Mouse (Mus musculus): Measurements from ENCODE around the gene Cntn5. TPM values are rescaled to one million over a fixed set of nuclear protein-coding genes. Genes with fewer than 3 reads are reported as not detected.

Gene Cntn5
- total RNA-seq, 2 experiments from 2014 or later = 23.1 to 25.2 TPM

- no peak for DNase-seq (ENCODE audit: extremely low spot score in 1 of 2, low spot score in 2 of 2)
- H3K4me3 ChIP-seq = no peak overlapping the region
- peak overlapping the region; percentile 41 for H3K27ac ChIP-seq
- no peak for TF ChIP-seq CTCF (IDR thresholded peaks at IDR 0.05)
- intact Hi-C loops (cut with DNase I) = no loop called here
Measured at GRCm38 (mm10) chr9:9949346-9949745, 955.2 kb downstream of the Cntn5 start.

GRCm38 (mm10) chr9:9944872-9945271 lies 959.7 kb downstream of the Cntn5 start:
- TF ChIP-seq CTCF (IDR thresholded peaks at IDR 0.05) = no peak
- Histone ChIP-seq H3K27ac (no peak overlapping the region), H3K4me3 (no peak overlapping the region)
- intact Hi-C loops (cut with DNase I) = no loop called here
- DNase-seq (ENCODE audit: extremely low spot score in 1 of 2, low spot score in 2 of 2) = no peak

- H3K27ac ChIP-seq = no peak overlapping the region
- intact Hi-C loops (cut with DNase I) = no loop called here
- no peak overlapping the region for H3K4me3 ChIP-seq
- TF ChIP-seq CTCF (IDR thresholded peaks at IDR 0.05) = no peak
- no peak for DNase-seq (ENCODE audit: extremely low spot score in 1 of 2, low spot score in 2 of 2)
Measured at GRCm38 (mm10) chr9:9937444-9938436, 966.8 kb downstream of the Cntn5 start.

GRCm38 (mm10) chr9:9920580-9920979 lies 984.0 kb downstream of the Cntn5 start:
- no peak overlapping the region for H3K4me3 ChIP-seq
- intact Hi-C loops (cut with DNase I) = no loop called here
- no peak overlapping the region for H3K27ac ChIP-seq
- no peak for DNase-seq (ENCODE audit: extremely low spot score in 1 of 2, low spot score in 2 of 2)
- TF ChIP-seq CTCF (IDR thresholded peaks at IDR 0.05) = no peak

GRCm38 (mm10) chr9:9899070-9899469 lies 1005.5 kb downstream of the Cntn5 start:
- no peak overlapping the region for H3K4me3 ChIP-seq
- DNase-seq (ENCODE audit: extremely low spot score in 1 of 2, low spot score in 2 of 2) = peak; percentile 36 to 46
- H3K27ac ChIP-seq = no peak overlapping the region
- intact Hi-C loops (cut with DNase I) = no loop called here
- TF ChIP-seq CTCF (IDR thresholded peaks at IDR 0.05) = no peak

- no peak for TF ChIP-seq CTCF (IDR thresholded peaks at IDR 0.05)
- intact Hi-C loops (cut with DNase I) = no loop called here
Measured at GRCm38 (mm10) chr9:9886210-9886609, 1018.4 kb downstream of the Cntn5 start.

GRCm38 (mm10) chr9:9882779-9883383 lies 1021.7 kb downstream of the Cntn5 start:
- no peak for DNase-seq (ENCODE audit: extremely low spot score in 1 of 2, low spot score in 2 of 2)
- intact Hi-C loops (cut with DNase I) = no loop called here
- TF ChIP-seq CTCF (IDR thresholded peaks at IDR 0.05) = no peak
- Histone ChIP-seq H3K4me3 (no peak overlapping the region), H3K27ac (no peak overlapping the region)

More at GRCm38 (mm10) chr9:9886210-9886609, 1018.4 kb downstream of the Cntn5 start:
- DNase-seq (ENCODE audit: extremely low spot score in 1 of 2, low spot score in 2 of 2) = no peak
- H3K27ac ChIP-seq = no peak overlapping the region
- H3K4me3 ChIP-seq = no peak overlapping the region

GRCm38 (mm10) chr9:9872112-9873035 lies 1032.2 kb downstream of the Cntn5 start:
- no peak for TF ChIP-seq CTCF (IDR thresholded peaks at IDR 0.05)
- Histone ChIP-seq H3K4me3 (no peak overlapping the region), H3K27ac (no peak overlapping the region)
- intact Hi-C loops (cut with DNase I) = no loop called here
- DNase-seq (ENCODE audit: extremely low spot score in 1 of 2, low spot score in 2 of 2) = no peak

- H3K27ac ChIP-seq = no peak overlapping the region
- H3K4me3 ChIP-seq = no peak overlapping the region
- intact Hi-C loops (cut with DNase I) = no loop called here
- no peak for TF ChIP-seq CTCF (IDR thresholded peaks at IDR 0.05)
- no peak for DNase-seq (ENCODE audit: extremely low spot score in 1 of 2, low spot score in 2 of 2)
Measured at GRCm38 (mm10) chr9:9860631-9861030, 1043.9 kb downstream of the Cntn5 start.

GRCm38 (mm10) chr9:9859323-9859722 lies 1045.3 kb downstream of the Cntn5 start:
- TF ChIP-seq CTCF (IDR thresholded peaks at IDR 0.05) = no peak
- intact Hi-C loops (cut with DNase I) = no loop called here
- H3K27ac ChIP-seq = no peak overlapping the region
- H3K4me3 ChIP-seq = no peak overlapping the region
- no peak for DNase-seq (ENCODE audit: extremely low spot score in 1 of 2, low spot score in 2 of 2)

GRCm38 (mm10) chr9:9854791-9855190 lies 1049.8 kb downstream of the Cntn5 start:
- no peak overlapping the region for H3K27ac ChIP-seq
- no peak for TF ChIP-seq CTCF (IDR thresholded peaks at IDR 0.05)
- intact Hi-C loops (cut with DNase I) = no loop called here

More at GRCm38 (mm10) chr9:9854791-9855190, 1049.8 kb downstream of the Cntn5 start:
- no peak overlapping the region for H3K4me3 ChIP-seq
- no peak for DNase-seq (ENCODE audit: extremely low spot score in 1 of 2, low spot score in 2 of 2)
